Mouse (Mus musculus) B cell, adult (primary cell): ENCODE data around the gene Slc22a2. TPM values are rescaled to one million over a fixed set of nuclear protein-coding genes. Genes with fewer than 3 reads are reported as not detected.

ENCODE experiments used
- total RNA-seq: library from RNA; stranded (reverse); gene quantifications from 4 replicates; pipeline ENCODE4 v1.2.4, GENCODE M21; 2023; ENCODE audit not compliant: inconsistent age

Slc22a2 gene
- total RNA-seq = not detected in 4 replicates

DNA sequence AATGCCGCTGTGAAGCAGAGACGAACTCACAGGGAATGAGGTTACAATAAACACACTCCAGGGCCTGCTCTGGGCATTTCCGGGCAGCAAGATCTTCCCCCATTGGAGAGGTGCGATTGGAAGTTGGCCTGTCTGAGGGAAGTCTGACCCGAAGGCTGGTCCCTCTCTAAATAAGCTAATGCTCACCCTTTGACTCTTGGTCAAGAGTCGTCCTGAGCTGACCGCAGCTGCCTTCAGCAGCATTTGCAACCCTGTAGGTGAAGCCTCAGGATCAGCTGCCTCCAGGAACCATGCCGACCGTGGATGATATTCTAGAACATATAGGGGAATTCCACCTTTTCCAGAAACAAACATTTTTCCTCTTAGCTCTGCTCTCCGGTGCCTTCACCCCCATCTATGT lies at the start of gene Slc22a2:
Slc22a2 (plus strand) TSS at position 142 of the 400 bp plus-strand sequence.

DNA sequence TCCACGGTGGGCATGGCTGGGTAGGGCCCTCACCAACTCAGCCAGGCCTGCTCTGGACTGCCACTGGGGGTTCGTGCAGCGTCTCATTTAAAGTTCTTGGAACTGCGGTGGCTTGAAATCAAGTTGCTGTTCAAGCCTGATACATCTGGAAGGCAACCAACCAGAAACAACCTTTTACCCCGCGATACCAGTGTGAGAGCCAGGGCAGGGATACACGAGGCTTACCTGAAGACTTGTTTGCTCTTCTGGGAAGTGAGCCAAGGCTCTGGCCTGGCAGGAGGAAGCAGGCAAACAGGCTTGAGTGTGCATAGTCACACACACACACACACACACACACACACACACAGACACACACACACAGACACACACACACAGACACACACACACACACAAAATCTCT lies 91.7 kb downstream of the Slc22a2 start, which contains the start of gene Slc22a1:
Slc22a1 (minus strand) TSS at position 184 of the 400 bp plus-strand sequence.

Other genes starting within 250 kb of the Slc22a2 start
- gene Plg, start 205.5 kb upstream of the Slc22a2 start, total RNA-seq = not detected in 4 replicates
- gene Slc22a3, start 76.4 kb upstream of the Slc22a2 start, total RNA-seq = 0.69 to 1.2 TPM (median 0.87 TPM) in 4 replicates
- gene Slc22a1, start 91.7 kb downstream of the Slc22a2 start, total RNA-seq = not detected in 4 replicates
- 11.0 to 11.7 TPM (median 11.1 TPM) in 4 replicates for gene Igf2r, start 185.5 kb downstream of the Slc22a2 start, total RNA-seq